Mouse (Mus musculus) heart, embryonic 13.5 days (tissue): ENCODE results near the gene Bloc1s2. TPM values are rescaled to one million over a fixed set of nuclear protein-coding genes. Genes with fewer than 3 reads are reported as not detected.
"Not testable (repeated sequence)": the region's sequence is repeated elsewhere in the genome, so short reads cannot be mapped to it uniquely, and the experiment has no call there.

Experiments used
- ATAC-seq: fragments of 200-750 bp; cut with Nextera tagmentation; 2 replicates; pipeline ENCODE4 v1.8.0; 2017; ENCODE audit warnings: moderate TSS enrichment; ENCODE audit not compliant: insufficient number of reproducible peaks, low FRiP score, low TSS enrichment; ENCODE audit errors: extremely low read depth
- H3K27ac ChIP-seq: fragments of 300-500 bp; sonication (generic); replicated peaks from 2 replicates; pipeline ENCODE4 v1.5.1; 2015; ENCODE audit warnings: moderate library complexity, mild to moderate bottlenecking, inconsistent platforms
- H3K27me3 ChIP-seq: fragments of 300-500 bp; sonication (generic); replicated peaks from 2 replicates; pipeline ENCODE4 v1.6.1; 2015; ENCODE audit warnings: mild to moderate bottlenecking, inconsistent platforms
- H3K36me3 ChIP-seq: fragments of 300-500 bp; sonication (generic); 2 replicates; pipeline ENCODE4 v1.6.1; 2015; ENCODE audit warnings: mild to moderate bottlenecking, inconsistent platforms
- H3K4me1 ChIP-seq: fragments of 300-500 bp; sonication (generic); 2 replicates; pipeline ENCODE4 v1.6.1; 2015; ENCODE audit warnings: inconsistent platforms
- H3K4me2 ChIP-seq: fragments of 300-500 bp; sonication (generic); 2 replicates; pipeline ENCODE4 v1.6.1; 2015; ENCODE audit warnings: inconsistent platforms, mild to moderate bottlenecking, moderate library complexity
- H3K4me3 ChIP-seq: fragments of 300-500 bp; sonication (generic); 2 replicates; pipeline ENCODE4 v1.5.1; 2015; ENCODE audit warnings: moderate library complexity, mild to moderate bottlenecking, inconsistent platforms
- H3K9ac ChIP-seq: fragments of 300-500 bp; sonication (generic); 2 replicates; pipeline ENCODE4 v1.6.1; 2015; ENCODE audit warnings: inconsistent platforms, mild to moderate bottlenecking, moderate library complexity
- H3K9me3 ChIP-seq: fragments of 300-500 bp; sonication (generic); 2 replicates; pipeline ENCODE4 v1.6.1; 2016; ENCODE audit warnings: inconsistent platforms
- WGBS: fragments of 180-500 bp; shearing (Covaris S2); methylation state at CpG from one replicate; pipeline ENCODE4 v1.1.7; 2015; ENCODE audit warnings: mixed read lengths; 5-methylcytosine and 5-hydroxymethylcytosine counted together
- polyA plus RNA-seq: library from polyadenylated mRNA; unstranded; fragments of >200 nt; fragmentation: Nextera tagmentation; extraction: Ambion mirVana; gene quantifications from 2 replicates; pipeline ENCODE4 v1.2.1, GENCODE M21; 2015

Gene Bloc1s2
- polyA plus RNA-seq, 1 experiment from 2014 or later: 56.0 TPM

DNA sequence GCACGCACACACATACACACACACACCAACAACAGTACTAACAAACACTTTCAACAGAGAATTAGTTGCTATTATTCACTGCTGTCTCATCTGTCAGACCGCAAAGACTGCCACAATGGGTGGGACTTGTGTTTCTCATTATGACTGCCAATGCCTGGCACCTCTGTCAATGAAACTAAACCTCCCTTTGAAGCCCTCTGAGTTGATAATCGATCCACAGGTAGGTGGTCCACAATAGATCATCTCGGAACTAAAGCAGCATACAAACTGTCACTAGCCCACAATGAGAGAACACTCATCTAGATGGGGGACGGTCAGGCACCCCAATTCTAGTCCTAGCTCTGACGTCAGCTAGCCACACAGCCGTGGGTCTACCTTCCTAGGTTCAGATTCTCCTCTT lies 25.1 kb downstream of the Bloc1s2 start:
- peaks cover 93% of the 10 kb centered on the region for H3K36me3 ChIP-seq

DNA sequence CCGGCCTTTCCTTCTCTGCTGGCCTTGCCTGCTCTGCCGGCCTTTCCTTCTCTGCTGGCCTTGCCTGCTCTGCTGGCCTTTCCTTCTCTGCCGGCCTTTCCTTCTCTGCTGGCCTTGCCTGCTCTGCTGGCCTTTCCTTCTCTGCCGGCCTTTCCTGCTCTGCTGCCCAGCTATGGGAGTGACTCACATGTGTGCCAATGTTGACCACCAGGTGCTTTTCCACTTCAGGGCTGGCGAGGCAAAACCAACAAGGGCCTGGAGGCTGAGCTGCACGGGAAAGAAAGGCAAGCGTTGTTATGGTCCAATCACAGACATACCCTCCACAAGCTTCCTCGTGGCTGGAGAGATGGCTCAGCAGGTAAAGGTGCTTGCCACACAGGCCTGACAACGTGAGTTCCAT lies 25.6 kb downstream of the Bloc1s2 start:
- not testable (repeated sequence) for H3K9me3 ChIP-seq, ATAC-seq, H3K4me2 ChIP-seq, H3K27me3 ChIP-seq, H3K27ac ChIP-seq, H3K9ac ChIP-seq, H3K4me3 ChIP-seq, H3K4me1 ChIP-seq
- H3K36me3 ChIP-seq: peaks cover 92% of the 10 kb centered on the region
- WGBS: 88% methylated on average over 9 of the region's 9 CpGs

More for the DNA sequence above, 25.1 kb downstream of the Bloc1s2 start:
- Histone ChIP-seq H3K4me1 (no peaks in the 10 kb centered on the region), H3K9me3 (no peaks in the 10 kb centered on the region), H3K4me2 (no peak overlapping the region), H3K27ac (no peak overlapping the region), H3K27me3 (no peaks in the 10 kb centered on the region), H3K9ac (no peak overlapping the region), H3K4me3 (no peak overlapping the region)
- ATAC-seq: no peak
- 87% methylated on average over 7 of the region's 7 CpGs for WGBS

DNA sequence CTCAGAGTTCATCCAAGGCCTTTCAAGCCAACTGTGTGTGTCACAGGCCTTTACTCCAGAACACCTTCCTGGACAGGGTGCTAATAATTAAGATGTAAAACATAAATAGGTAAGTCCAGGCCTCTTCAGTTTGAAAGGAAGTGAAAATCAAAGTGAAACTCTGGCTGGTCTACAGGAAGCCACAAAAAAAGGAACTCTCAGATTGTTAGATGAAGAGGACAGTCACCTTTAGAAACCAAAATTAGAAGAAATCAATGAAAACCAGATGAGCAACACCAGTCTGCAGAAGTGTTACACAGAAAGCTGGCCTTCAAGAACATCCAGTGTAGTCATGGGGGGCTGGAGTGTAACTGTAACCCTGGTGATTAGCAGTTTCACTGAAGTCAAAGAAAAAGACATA lies 28.5 kb downstream of the Bloc1s2 start:
- H3K4me3 ChIP-seq: no peak overlapping the region
- no peak for ATAC-seq
- H3K27ac ChIP-seq: no peak overlapping the region
- no peaks in the 10 kb centered on the region for H3K27me3 ChIP-seq
- peaks cover 90% of the 10 kb centered on the region for H3K36me3 ChIP-seq
- no peak overlapping the region for H3K9ac ChIP-seq
- no peaks in the 10 kb centered on the region for H3K4me1 ChIP-seq
- H3K9me3 ChIP-seq: no peaks in the 10 kb centered on the region
- no peak overlapping the region for H3K4me2 ChIP-seq

DNA sequence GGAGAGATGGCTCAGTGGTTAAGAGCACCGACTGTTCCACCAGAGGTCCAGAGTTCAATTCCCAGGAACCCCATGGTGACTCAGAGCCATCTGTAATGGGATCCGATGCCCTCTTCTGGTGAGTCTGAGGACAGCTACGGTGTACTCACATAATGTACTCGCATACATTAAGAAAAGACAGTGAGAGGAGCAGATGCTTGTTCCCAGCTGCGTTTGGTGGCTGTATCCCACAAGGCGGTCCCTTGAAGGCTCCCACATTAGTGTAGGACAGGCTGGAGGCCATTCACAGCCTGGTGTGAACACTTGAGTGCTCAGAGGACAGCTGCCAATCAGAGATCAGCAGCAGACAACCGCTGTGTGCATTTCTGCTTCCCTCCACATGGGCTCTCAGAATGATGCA lies 34.5 kb downstream of the Bloc1s2 start:
- Histone ChIP-seq H3K36me3 (peaks cover 71% of the 10 kb centered on the region), H3K9ac (no peak overlapping the region), H3K4me1 (peaks cover 8% of the 10 kb centered on the region), H3K27me3 (no peaks in the 10 kb centered on the region), H3K4me3 (no peak overlapping the region), H3K27ac (no peak overlapping the region), H3K4me2 (no peak overlapping the region), H3K9me3 (no peaks in the 10 kb centered on the region)
- ATAC-seq: no peak
- 70% methylated on average over 7 of the region's 7 CpGs for WGBS

DNA sequence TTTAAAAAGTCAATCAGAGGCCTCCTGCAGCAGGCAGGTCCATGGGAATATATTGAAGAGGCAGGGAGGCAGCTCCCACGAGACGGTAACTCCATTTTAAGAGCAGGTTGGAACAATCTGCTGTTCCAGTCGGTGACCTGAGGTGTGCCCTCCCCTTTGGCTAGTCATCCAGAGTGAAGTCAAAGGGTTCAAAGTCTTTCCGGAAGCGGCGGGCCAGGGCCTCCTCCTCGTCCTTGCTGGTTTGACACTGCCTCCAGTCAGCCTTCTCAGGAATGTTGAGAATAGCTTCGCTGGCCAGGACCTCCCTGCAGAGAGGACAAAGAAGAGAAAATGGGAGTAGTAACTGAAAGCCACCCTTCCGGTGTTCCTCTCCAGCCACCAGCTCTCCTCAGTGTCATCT lies 35.9 kb downstream of the Bloc1s2 start:
- Histone ChIP-seq H3K4me2 (no peak overlapping the region), H3K27ac (no peak overlapping the region), H3K9ac (no peak overlapping the region), H3K4me1 (peaks cover 21% of the 10 kb centered on the region), H3K9me3 (no peaks in the 10 kb centered on the region), H3K27me3 (no peaks in the 10 kb centered on the region), H3K4me3 (no peak overlapping the region), H3K36me3 (peaks cover 62% of the 10 kb centered on the region)
- no peak for ATAC-seq
- 80% methylated on average over 9 of the region's 9 CpGs for WGBS

DNA sequence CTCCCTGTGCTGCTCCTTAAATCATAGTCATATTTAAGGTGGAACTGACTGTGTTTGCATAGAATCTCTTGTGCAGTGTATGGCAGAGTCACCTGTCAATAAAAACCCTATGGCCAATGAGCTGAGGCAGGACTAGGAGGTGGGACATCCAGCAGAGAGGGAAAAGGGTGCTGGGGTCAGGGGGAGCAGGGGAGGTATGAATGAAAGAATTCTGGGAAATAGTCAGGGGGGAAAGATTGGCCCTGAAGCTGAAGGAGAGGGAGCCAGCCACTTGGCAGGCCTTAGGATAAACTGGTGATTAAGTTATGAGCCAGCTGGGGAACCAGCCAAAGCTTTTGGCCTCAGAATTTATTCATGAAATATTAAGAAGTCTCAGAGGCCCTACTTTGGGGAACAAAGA lies 37.2 kb downstream of the Bloc1s2 start:
- Histone ChIP-seq H3K4me1 (peaks cover 23% of the 10 kb centered on the region), H3K36me3 (peaks cover 48% of the 10 kb centered on the region), H3K4me3 (no peak overlapping the region), H3K9ac (no peak overlapping the region), H3K9me3 (no peaks in the 10 kb centered on the region), H3K4me2 (no peak overlapping the region), H3K27me3 (no peaks in the 10 kb centered on the region), H3K27ac (no peak overlapping the region)
- ATAC-seq: no peak

DNA sequence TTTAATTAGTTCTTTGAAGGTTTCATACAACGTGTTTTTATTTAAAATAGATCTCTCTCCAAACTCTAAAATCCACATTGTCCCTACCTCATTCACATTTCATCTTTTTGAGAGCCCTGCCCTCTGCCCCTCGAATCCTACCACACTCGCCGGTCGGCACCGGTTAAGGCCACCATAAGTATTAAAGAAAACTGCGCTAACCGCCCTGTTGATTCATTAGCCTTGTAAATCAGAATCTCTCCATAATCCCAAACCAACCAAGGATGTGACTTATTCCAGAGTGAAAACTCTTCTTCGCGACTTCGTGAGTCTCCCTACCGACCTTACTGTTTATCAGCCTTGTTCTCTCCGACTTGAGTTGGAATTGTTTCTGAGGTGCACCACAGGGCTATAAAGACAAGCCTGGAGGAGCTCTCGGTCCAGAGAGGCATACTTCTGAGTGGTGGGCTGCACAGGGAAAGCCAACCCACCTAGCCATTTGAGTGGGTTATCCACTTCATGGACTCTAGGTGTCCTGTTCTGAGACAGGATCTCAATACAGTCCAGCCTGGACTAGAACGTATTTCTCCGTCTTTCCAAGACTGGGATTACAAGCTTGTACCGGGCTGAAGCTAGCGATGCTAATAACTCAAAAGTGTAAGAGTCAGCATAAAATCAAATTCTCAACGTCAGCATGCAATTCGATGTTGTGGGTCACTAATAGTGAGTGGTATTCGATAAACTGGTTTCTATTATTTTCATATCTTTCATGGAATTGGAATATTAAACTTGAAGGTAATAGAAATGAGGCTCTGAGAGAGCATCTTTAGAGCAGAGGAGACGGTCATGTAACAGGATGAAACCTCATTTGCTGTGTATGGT lies 38.4 kb downstream of the Bloc1s2 start:
- peak overlapping the region; percentile 95 for H3K4me2 ChIP-seq
- peak overlapping the region; percentile 88 for H3K4me3 ChIP-seq
- H3K9ac ChIP-seq: peak overlapping the region; percentile 99
- H3K36me3 ChIP-seq: peaks cover 39% of the 10 kb centered on the region
- peak overlapping the region; percentile 30 for H3K27ac ChIP-seq
- no peaks in the 10 kb centered on the region for H3K27me3 ChIP-seq
- ATAC-seq: no peak
- 27% methylated on average over 22 of the region's 22 CpGs for WGBS
- H3K9me3 ChIP-seq: no peaks in the 10 kb centered on the region
- H3K4me1 ChIP-seq: peaks cover 23% of the 10 kb centered on the region

DNA sequence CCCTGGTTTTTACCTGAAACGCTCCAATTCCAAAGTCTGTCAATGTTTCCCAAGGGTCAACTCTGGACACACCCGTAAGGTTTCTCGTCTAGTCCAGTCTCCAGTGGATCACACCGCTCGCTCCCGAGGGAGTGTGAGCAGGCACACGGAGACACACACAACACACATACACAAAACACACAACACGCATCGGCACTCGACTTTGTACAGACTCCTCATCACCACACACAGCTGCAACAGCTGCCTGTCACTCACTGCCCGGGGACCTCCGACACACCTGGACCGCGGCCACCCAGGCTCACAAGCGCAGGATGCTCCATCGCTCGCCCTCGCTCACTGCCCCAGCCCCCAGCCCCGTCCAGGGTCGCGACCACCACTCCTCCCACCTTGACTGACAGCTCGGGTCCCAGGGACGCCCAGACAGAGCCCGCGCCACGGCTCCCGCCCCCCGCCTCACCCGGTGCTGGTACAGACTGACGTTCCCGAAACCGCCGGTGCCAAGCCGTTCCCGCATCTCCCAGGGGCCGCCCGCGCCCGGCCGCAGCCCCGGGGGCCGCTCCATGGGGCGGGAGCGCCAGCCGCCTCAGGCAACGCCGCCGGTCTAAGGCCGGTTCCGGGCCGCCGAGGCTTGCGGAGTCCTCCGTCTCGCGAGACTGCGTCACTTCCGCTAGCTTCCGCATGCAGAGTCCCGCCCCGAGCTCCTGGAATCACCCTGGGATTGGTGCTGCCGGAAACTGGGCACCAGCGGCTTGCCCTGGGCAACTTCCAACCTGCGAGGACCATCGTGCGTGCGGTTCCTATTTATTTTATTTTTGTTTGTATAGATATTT lies 39.2 kb downstream of the Bloc1s2 start, which contains the start of gene Chuk:
TSS of gene Chuk (minus strand) at position 650 of the 830 bp plus-strand sequence.
- H3K9ac ChIP-seq: peak within 1 kb of the TSS; percentile 99
- H3K27ac ChIP-seq: peak within 1 kb of the TSS; percentile 30
- H3K9me3 ChIP-seq: no peaks in the 10 kb centered on the region
- H3K27me3 ChIP-seq: no peaks in the 10 kb centered on the region
- H3K36me3 ChIP-seq: peaks cover 34% of the 10 kb centered on the region
- ATAC-seq: peak; percentile 96
- H3K4me1 ChIP-seq: peaks cover 23% of the 10 kb centered on the region
- H3K4me3 ChIP-seq: peak within 1 kb of the TSS; percentile 88
- under 1% methylated on average over 67 of the region's 67 CpGs for WGBS
- H3K4me2 ChIP-seq: peak within 1 kb of the TSS; percentile 95

DNA sequence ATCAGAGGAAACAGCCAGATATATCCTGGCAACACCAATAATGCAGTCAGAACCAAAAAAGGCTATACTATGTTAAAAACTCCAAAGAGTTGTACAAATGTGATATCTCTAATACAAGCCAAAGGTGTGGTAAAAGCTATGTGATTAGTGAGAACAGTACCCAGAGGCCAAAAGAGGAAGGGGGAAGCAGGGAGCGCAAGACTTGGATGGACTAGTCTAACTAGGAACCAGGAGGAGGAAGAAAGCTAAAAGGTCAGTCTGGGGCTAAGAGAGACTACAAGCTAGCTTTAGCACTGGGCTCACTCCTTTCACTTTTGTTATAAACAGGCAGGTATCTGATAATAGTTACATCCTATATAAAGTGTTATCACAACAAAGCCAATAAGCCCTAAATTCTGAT lies 41.9 kb downstream of the Bloc1s2 start:
- H3K9ac ChIP-seq: no peak overlapping the region
- H3K9me3 ChIP-seq: no peaks in the 10 kb centered on the region
- no peaks in the 10 kb centered on the region for H3K27me3 ChIP-seq
- H3K36me3 ChIP-seq: peaks cover 27% of the 10 kb centered on the region
- no peak overlapping the region for H3K27ac ChIP-seq
- no peak for ATAC-seq
- peaks cover 23% of the 10 kb centered on the region for H3K4me1 ChIP-seq
- 90% methylated on average over 1 of the region's 1 CpGs for WGBS
- H3K4me3 ChIP-seq: no peak overlapping the region
- H3K4me2 ChIP-seq: no peak overlapping the region

DNA sequence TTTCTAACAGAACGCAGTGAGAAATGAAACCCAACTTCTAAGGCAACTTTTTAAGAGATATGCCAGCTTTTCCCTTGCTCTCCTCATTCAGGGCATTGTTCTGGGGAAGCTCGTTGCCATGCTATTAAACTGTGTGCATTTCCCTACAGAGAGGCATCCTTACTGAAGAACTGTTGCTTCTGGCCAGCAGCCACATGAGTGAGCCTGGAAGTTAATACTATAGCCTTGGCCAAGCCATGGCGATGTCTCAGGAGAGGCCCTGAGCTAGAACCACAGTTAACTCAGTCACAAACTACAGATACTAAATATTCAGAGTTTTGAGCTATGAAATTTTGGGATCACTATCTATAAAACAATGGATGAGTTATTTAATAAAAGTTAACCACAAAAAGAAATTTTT lies 43.2 kb downstream of the Bloc1s2 start:
- Histone ChIP-seq H3K4me2 (no peak overlapping the region), H3K27ac (no peak overlapping the region), H3K4me3 (no peak overlapping the region), H3K27me3 (no peaks in the 10 kb centered on the region), H3K36me3 (peaks cover 31% of the 10 kb centered on the region), H3K4me1 (peaks cover 19% of the 10 kb centered on the region), H3K9ac (no peak overlapping the region), H3K9me3 (no peaks in the 10 kb centered on the region)
- 82% methylated on average over 3 of the region's 3 CpGs for WGBS
- no peak for ATAC-seq

DNA sequence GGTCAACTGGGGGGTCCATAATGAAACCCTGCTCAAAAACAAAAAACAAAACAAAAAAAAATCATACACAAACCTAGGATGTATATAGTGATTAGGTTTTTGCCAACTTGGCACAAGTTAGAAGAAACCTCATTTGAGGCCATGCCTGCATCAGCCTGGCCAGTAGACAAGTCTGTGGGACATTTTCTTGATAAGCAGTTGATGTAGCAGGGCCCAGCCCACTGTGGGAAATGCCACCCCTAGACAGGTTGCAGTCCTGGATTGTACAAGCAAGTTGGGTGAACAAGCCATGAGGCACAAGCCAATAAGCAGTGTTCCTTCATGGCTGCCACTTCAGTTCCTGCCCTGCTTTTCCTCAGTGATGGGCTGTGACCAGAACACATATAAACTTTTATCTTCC lies 45.4 kb downstream of the Bloc1s2 start:
- no peak overlapping the region for H3K4me3 ChIP-seq
- H3K27me3 ChIP-seq: no peaks in the 10 kb centered on the region
- H3K27ac ChIP-seq: no peak overlapping the region
- peaks cover 49% of the 10 kb centered on the region for H3K36me3 ChIP-seq
- H3K4me1 ChIP-seq: peaks cover 7% of the 10 kb centered on the region; the same call in 1 of the 2 replicates
- H3K9me3 ChIP-seq: no peaks in the 10 kb centered on the region
- no peak for ATAC-seq
- H3K9ac ChIP-seq: no peak overlapping the region
- H3K4me2 ChIP-seq: no peak overlapping the region
